Mouse (Mus musculus) myocyte (in vitro differentiated cells): ENCODE results near the gene Ctsf. TPM values are rescaled to one million over a fixed set of nuclear protein-coding genes. Genes with fewer than 3 reads are reported as not detected.
A peak's percentile ranks its signal among the peaks of the same experiment; 100 is the strongest.

Experiments
- H3K27me3 ChIP-seq: one replicate; pipeline ENCODE4 v1.6.1; 2011; ENCODE audit not compliant: control insufficient read depth, insufficient read depth, insufficient read length
- H3K36me3 ChIP-seq: one replicate; pipeline ENCODE4 v1.6.1; 2011; ENCODE audit not compliant: control insufficient read depth, insufficient read depth
- H3K4me2 ChIP-seq: one replicate; pipeline ENCODE4 v1.6.1; 2011; ENCODE audit warnings: low read depth, control low read depth
- H3K4me3 ChIP-seq: one replicate; pipeline ENCODE4 v1.5.1; 2011; ENCODE audit warnings: mild to moderate bottlenecking, control low read depth, moderate library complexity
- H3K79me2 ChIP-seq: one replicate; pipeline ENCODE4 v1.6.1; 2011; ENCODE audit not compliant: control insufficient read depth, insufficient read depth
- H3ac ChIP-seq: one replicate; pipeline ENCODE4 v1.6.1; 2011; ENCODE audit not compliant: control insufficient read depth, insufficient read length
- CEBPB ChIP-seq: IDR thresholded peaks from 2 replicates; pipeline ENCODE4 v1.6.1; 2011; ENCODE audit warnings: mild to moderate bottlenecking, moderate library complexity; ENCODE audit not compliant: poor library complexity, insufficient read depth, severe bottlenecking
- E2F4 ChIP-seq: IDR thresholded peaks from one replicate; pipeline ENCODE4 v1.6.1; 2011; ENCODE audit warnings: mild to moderate bottlenecking, control low read depth, moderate library complexity; ENCODE audit not compliant: insufficient read depth
- MAX ChIP-seq: IDR thresholded peaks from one replicate; pipeline ENCODE4 v1.6.1; 2011; ENCODE audit warnings: low read depth, mild to moderate bottlenecking, control low read depth
- MYOD1 ChIP-seq, 3 experiments: IDR thresholded peaks; one replicate each; pipeline ENCODE4 v1.6.1; 2011; ENCODE audit warnings: control low read depth in 2 of 3, low read depth in 2 of 3, mild to moderate bottlenecking in 2 of 3, moderate library complexity in 1 of 3; ENCODE audit not compliant: insufficient read length in 2 of 3, control insufficient read depth in 1 of 3
- MYOG ChIP-seq, 3 experiments: IDR thresholded peaks; one replicate each; pipeline ENCODE4 v1.6.1; 2011; ENCODE audit warnings: control low read depth in 2 of 3, low read depth in 2 of 3, mild to moderate bottlenecking in 2 of 3; ENCODE audit not compliant: insufficient read length in 2 of 3, control insufficient read depth in 1 of 3, insufficient read depth in 1 of 3
- POLR2A ChIP-seq: IDR thresholded peaks from one replicate; pipeline ENCODE4 v1.6.1; 2011; ENCODE audit warnings: low read depth, mild to moderate bottlenecking, control low read depth, moderate library complexity; ENCODE audit not compliant: insufficient read length
- POLR2AphosphoS2 ChIP-seq: IDR thresholded peaks from one replicate; pipeline ENCODE4 v1.6.1; 2011; ENCODE audit warnings: low read depth, control low read depth; ENCODE audit not compliant: insufficient read length
- REST ChIP-seq: IDR thresholded peaks from one replicate; pipeline ENCODE4 v1.6.1; 2011; ENCODE audit warnings: mild to moderate bottlenecking, control low read depth, moderate library complexity; ENCODE audit not compliant: insufficient read depth, insufficient read length
- SRF ChIP-seq: IDR thresholded peaks from one replicate; pipeline ENCODE4 v1.6.1; 2011; ENCODE audit warnings: low read depth; ENCODE audit not compliant: control insufficient read depth, insufficient read length
- TCF12 ChIP-seq: IDR thresholded peaks from one replicate; pipeline ENCODE4 v1.6.1; 2011; ENCODE audit warnings: mild to moderate bottlenecking, control low read depth; ENCODE audit not compliant: poor library complexity, insufficient read depth, severe bottlenecking
- TCF3 ChIP-seq: IDR thresholded peaks from one replicate; pipeline ENCODE4 v1.6.1; 2011; ENCODE audit warnings: low read depth, control low read depth; ENCODE audit not compliant: insufficient read length
- USF1 ChIP-seq: IDR thresholded peaks from one replicate; pipeline ENCODE4 v1.6.1; 2011; ENCODE audit warnings: low read depth, mild to moderate bottlenecking, control low read depth, moderate library complexity
- polyA plus RNA-seq: library from polyadenylated mRNA; unstranded; fragments of >200 nt; fragmentation: generic; extraction: Trizol; gene quantifications from one replicate; pipeline ENCODE4 v1.2.1, GENCODE M21; 2012; ENCODE audit warnings: missing spikeins

Gene Ctsf
- polyA plus RNA-seq, 1 experiment: 6.6 TPM

DNA sequence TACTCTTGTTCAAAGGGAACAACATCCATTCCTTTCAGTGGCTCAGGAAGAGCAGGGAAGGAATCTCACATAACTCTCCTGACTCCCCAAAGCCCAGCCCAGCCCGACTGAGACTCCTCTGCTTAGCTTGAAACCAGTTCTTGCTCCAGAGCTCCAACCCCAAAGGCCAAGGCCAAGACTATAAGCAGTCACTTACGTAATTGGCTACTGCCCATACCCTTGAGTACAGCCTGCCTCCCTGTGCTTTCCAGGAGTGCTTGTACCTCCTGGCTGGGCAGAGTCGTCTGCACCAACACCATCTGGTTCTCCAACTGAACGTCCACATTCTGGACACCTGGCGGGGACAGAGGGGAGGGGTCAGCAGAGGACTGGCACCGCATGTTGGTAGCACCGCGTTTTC lies 21.0 kb upstream of the Ctsf start:
- H3K4me3 ChIP-seq: no peak overlapping the region
- TF ChIP-seq SRF (no peak), CEBPB (no peak), E2F4 (no peak), REST (no peak), TCF12 (no peak), MYOG (IDR thresholded peaks at IDR 0.05; ENCODE audit: control insufficient read depth in 1 of 3, insufficient read depth in 1 of 3, insufficient read length in 2 of 3, low read depth in 2 of 3) (no peak), MYOD1 (IDR thresholded peaks at IDR 0.05; ENCODE audit: control insufficient read depth in 1 of 3, insufficient read length in 2 of 3, low read depth in 2 of 3) (no peak), POLR2A (no peak), POLR2AphosphoS2 (no peak), MAX (no peak), TCF3 (no peak), USF1 (no peak)
- no peaks in the 10 kb centered on the region for H3K79me2 ChIP-seq
- no peak overlapping the region for H3K4me2 ChIP-seq
- H3K27me3 ChIP-seq: no peaks in the 10 kb centered on the region
- no peak overlapping the region for H3ac ChIP-seq
- H3K36me3 ChIP-seq: peaks cover 4% of the 10 kb centered on the region

DNA sequence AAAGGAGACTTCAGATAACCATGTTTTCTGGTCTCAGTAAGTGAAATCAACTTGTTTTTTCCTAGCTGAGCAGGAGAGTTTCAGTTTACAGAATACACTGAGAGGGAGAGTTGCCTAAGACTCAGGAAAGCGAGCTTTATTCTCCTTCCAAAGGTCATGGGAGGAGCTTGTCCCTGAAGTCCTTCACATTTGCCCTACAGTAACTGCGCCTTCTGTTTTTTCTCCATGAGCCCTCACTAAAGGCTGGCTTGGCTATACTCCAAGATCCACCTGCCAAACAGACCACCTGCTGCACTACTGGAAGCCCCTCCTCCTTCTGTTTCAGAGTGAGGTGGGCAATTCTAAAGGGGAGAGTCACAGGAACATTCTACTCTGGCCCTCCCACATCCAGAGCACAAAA lies 18.8 kb upstream of the Ctsf start:
- peaks cover 14% of the 10 kb centered on the region for H3K27me3 ChIP-seq
- no peak overlapping the region for H3K4me2 ChIP-seq

DNA sequence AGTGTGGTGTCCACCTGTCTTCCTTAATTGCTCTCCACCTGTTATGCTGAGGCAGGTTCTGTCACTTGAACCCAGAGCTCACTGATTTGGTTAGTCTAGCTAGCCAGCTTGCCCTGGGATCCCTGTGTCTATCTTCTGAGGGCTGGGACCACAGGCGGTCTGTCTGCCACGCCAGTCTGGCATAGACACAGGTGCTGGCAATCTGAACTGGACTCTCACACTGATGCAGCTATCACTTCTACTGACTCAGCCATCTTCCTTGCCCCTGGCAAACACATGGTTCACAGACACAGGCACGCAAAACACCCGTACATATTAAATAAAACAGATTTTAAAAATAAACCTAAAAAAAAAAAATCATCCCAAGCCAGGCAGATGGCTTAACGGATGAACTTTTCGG lies 17.9 kb upstream of the Ctsf start:
- no peak overlapping the region for H3ac ChIP-seq
- no peak overlapping the region for H3K4me3 ChIP-seq
- H3K27me3 ChIP-seq: peaks cover 23% of the 10 kb centered on the region
- H3K36me3 ChIP-seq: no peaks in the 10 kb centered on the region
- H3K79me2 ChIP-seq: no peaks in the 10 kb centered on the region
- H3K4me2 ChIP-seq: no peak overlapping the region
- TF ChIP-seq E2F4 (no peak), REST (no peak), POLR2A (no peak)

More for the DNA sequence above, 18.8 kb upstream of the Ctsf start:
- no peak for TF ChIP-seq MYOD1 (IDR thresholded peaks at IDR 0.05; ENCODE audit: control insufficient read depth in 1 of 3, insufficient read length in 2 of 3, low read depth in 2 of 3)
- Histone ChIP-seq H3K4me3 (no peak overlapping the region), H3ac (no peak overlapping the region), H3K79me2 (no peaks in the 10 kb centered on the region), H3K36me3 (no peaks in the 10 kb centered on the region)

DNA sequence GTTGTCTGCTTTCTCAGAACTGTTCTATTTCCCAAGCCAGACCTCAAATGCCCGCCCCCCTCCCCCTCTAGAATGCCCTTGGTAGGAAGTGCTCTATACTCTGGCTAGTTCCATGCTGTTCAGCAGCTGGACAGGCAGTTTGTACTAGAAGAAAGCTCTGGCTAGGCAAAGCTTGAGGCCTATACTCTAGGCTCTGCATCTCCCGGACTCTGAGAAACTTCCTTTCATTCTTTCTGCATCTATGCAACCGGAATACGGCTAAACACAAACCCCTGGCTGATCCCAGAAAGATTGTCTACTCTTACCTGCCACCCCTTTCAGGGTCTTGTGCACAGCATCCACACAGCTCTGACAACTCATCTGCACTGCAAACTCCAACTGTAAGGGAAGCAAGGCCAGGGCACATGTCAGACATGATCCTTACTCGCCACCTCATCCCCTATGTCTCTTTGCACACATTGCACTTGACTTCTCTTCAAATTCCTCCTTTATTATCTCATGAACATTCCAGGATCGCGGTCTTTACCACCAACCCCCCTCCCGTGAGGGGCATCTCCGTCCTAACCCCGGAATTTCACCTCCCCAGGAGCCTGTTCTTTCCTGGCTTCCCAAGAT lies 16.3 kb upstream of the Ctsf start:
- Histone ChIP-seq H3K79me2 (no peaks in the 10 kb centered on the region), H3K27me3 (peaks cover 26% of the 10 kb centered on the region), H3K36me3 (no peaks in the 10 kb centered on the region), H3K4me2 (peak overlapping the region; percentile 72), H3K4me3 (peak overlapping the region; percentile 38), H3ac (peak overlapping the region; percentile 44)
- TF ChIP-seq SRF: no peak
- no peak for TF ChIP-seq USF1
- TF ChIP-seq REST: no peak
- TF ChIP-seq POLR2A: no peak
- TF ChIP-seq TCF3: no peak
- TF ChIP-seq MYOG (IDR thresholded peaks at IDR 0.05; ENCODE audit: control insufficient read depth in 1 of 3, insufficient read depth in 1 of 3, insufficient read length in 2 of 3, low read depth in 2 of 3): no peak
- TF ChIP-seq CEBPB: no peak
- no peak for TF ChIP-seq TCF12
- TF ChIP-seq POLR2AphosphoS2: no peak
- no peak for TF ChIP-seq E2F4
- no peak for TF ChIP-seq MYOD1 (IDR thresholded peaks at IDR 0.05; ENCODE audit: control insufficient read depth in 1 of 3, insufficient read length in 2 of 3, low read depth in 2 of 3)
- TF ChIP-seq MAX: no peak

DNA sequence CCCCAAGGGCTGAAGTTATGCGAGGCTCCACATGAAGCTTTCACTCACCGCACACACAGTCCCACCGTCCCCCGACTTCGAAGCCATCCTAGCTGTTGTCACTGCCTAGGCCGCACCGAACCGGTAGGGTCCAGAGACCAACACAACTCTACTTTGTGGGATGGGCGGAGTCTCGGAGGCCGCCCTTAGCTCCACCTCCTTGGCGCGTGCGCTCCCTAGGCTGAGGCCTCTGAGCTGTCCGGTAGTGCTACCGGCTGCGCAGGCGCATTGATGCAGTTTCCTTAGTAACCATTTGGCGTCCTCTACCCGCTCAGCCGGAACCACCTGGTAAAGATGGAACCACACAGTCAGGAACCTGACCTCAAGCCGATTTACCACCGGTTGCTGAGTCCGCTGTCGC lies 15.8 kb upstream of the Ctsf start, which contains the start of the genes Ccs and Ccdc87:
Gene Ccs, minus strand, starts transcription at position 184 of the 400 bp plus-strand sequence.
Gene Ccdc87, plus strand, starts transcription at position 218 of the 400 bp plus-strand sequence.
- no peaks in the 10 kb centered on the region for H3K36me3 ChIP-seq
- H3K4me3 ChIP-seq: peak within 1 kb of the TSS; percentile 38
- H3K27me3 ChIP-seq: peaks cover 26% of the 10 kb centered on the region
- no peaks in the 10 kb centered on the region for H3K79me2 ChIP-seq
- peak within 1 kb of the TSS; percentile 72 for H3K4me2 ChIP-seq
- H3ac ChIP-seq: peak within 1 kb of the TSS; percentile 44
- no peak for TF ChIP-seq TCF12
- TF ChIP-seq POLR2AphosphoS2: peak; percentile 86
- TF ChIP-seq TCF3: no peak
- peak; percentile 90 for TF ChIP-seq POLR2A
